Mouse (Mus musculus) testis, adult 2 months (tissue): ENCODE data around the gene Tmbim6.

ENCODE experiments used
- CTCF ChIP-seq: fragments of 200-500 bp; IDR thresholded peaks from 2 replicates; pipeline ENCODE4 v1.5.1; 2012; ENCODE audit warnings: low read depth, mild to moderate bottlenecking, inconsistent platforms, low read length, moderate library complexity; ENCODE audit not compliant: control insufficient read depth, insufficient read depth, insufficient replicate concordance
- POLR2A ChIP-seq: fragments of 200-500 bp; IDR thresholded peaks from 2 replicates; pipeline ENCODE4 v1.6.1; 2012; ENCODE audit warnings: low read depth, mild to moderate bottlenecking, inconsistent platforms, low read length, moderate library complexity; ENCODE audit not compliant: control insufficient read depth

GRCm38 (mm10) chr15:99400602-99401001, 7.9 kb downstream of the Tmbim6 start:
- TF ChIP-seq CTCF (no peak), POLR2A (no peak)
